Mouse (Mus musculus) heart, embryonic 15.5 days (tissue): Measurements from ENCODE around the gene Trim28. TPM values are rescaled to one million over a fixed set of nuclear protein-coding genes. Genes with fewer than 3 reads are reported as not detected.

Experiments used
- polyA plus RNA-seq: library from polyadenylated mRNA; unstranded; fragments of >200 nt; fragmentation: Nextera tagmentation; extraction: Ambion mirVana; gene quantifications from 2 replicates; pipeline ENCODE4 v1.2.1, GENCODE M21; 2015

Trim28 gene
- polyA plus RNA-seq, 1 experiment from 2014 or later: 116 TPM

Other genes starting within 250 kb of the Trim28 start
- gene Zscan18, start 195.5 kb upstream of the Trim28 start, polyA plus RNA-seq: 4.7 and 5.9 TPM in 2 replicates
- 9.6 and 10.2 TPM in 2 replicates for gene Zfp329, start 180.3 kb upstream of the Trim28 start, polyA plus RNA-seq
- 22.1 and 22.9 TPM in 2 replicates for gene Zfp110, start 164.4 kb upstream of the Trim28 start, polyA plus RNA-seq
- gene Zfp128, start 117.9 kb upstream of the Trim28 start, polyA plus RNA-seq: 2.9 and 3.3 TPM in 2 replicates
- 9.5 and 11.2 TPM in 2 replicates for gene Zscan22, start 101.3 kb upstream of the Trim28 start, polyA plus RNA-seq
- gene Rps5, start 76.8 kb upstream of the Trim28 start, polyA plus RNA-seq: 453 and 535 TPM in 2 replicates
- gene Rnf225, start 71.7 kb upstream of the Trim28 start, polyA plus RNA-seq: 0.47 and 0.49 TPM in 2 replicates
- 5.2 and 7.5 TPM in 2 replicates for gene Zfp324, start 33.3 kb upstream of the Trim28 start, polyA plus RNA-seq
- 5.0 and 6.4 TPM in 2 replicates for gene Zfp446, start 21.3 kb upstream of the Trim28 start, polyA plus RNA-seq
- gene Slc27a5, start 922 bp upstream of the Trim28 start, polyA plus RNA-seq: 0.14 TPM in 1 of 2 replicates, not detected in the other
- 12.2 and 18.0 TPM in 2 replicates for gene Zbtb45, start 10.9 kb downstream of the Trim28 start, polyA plus RNA-seq
- 129 and 133 TPM in 2 replicates for gene Chmp2a, start 35.7 kb downstream of the Trim28 start, polyA plus RNA-seq
- gene Ube2m, start 39.2 kb downstream of the Trim28 start, polyA plus RNA-seq: 107 and 130 TPM in 2 replicates
- gene Mzf1, start 55.6 kb downstream of the Trim28 start, polyA plus RNA-seq: 1.5 and 2.1 TPM in 2 replicates
- gene Vmn1r85, start 96.1 kb downstream of the Trim28 start, polyA plus RNA-seq: not detected in 2 replicates
- not detected in 2 replicates for gene Vmn1r86, start 120.8 kb downstream of the Trim28 start, polyA plus RNA-seq
- not detected in 2 replicates for gene Vmn1r87, start 141.0 kb downstream of the Trim28 start, polyA plus RNA-seq
- gene Vmn1r88, start 160.5 kb downstream of the Trim28 start, polyA plus RNA-seq: not detected in 2 replicates
- not detected in 2 replicates for gene Vmn1r89, start 213.9 kb downstream of the Trim28 start, polyA plus RNA-seq